Mouse (Mus musculus) ES-E14 (cell line): ENCODE results near the gene Parp11. TPM values are rescaled to one million over a fixed set of nuclear protein-coding genes. Genes with fewer than 3 reads are reported as not detected.
A peak's percentile ranks its signal among the peaks of the same experiment; 100 is the strongest.

Experiments
- DNase-seq: peaks from one replicate; pipeline ENCODE4 v3.0.0-alpha.2; 2013; ENCODE audit warnings: low read depth, low spot score
- H3K27ac ChIP-seq: 2 replicates; pipeline ENCODE4 v1.5.1; 2012; ENCODE audit warnings: low read depth, mild to moderate bottlenecking, low read length, moderate library complexity, mixed read lengths; ENCODE audit not compliant: poor library complexity, insufficient read depth, severe bottlenecking
- H3K36me3 ChIP-seq: 2 replicates; pipeline ENCODE4 v1.6.1; 2012; ENCODE audit warnings: mild to moderate bottlenecking, low read length, moderate library complexity, mixed read lengths; ENCODE audit not compliant: control insufficient read depth, poor library complexity, insufficient read depth, severe bottlenecking
- H3K4me1 ChIP-seq, 2 experiments: fragments of 150-350 bp in 1 of 2; sonication (generic) in 1 of 2; 2 replicates each; pipeline ENCODE4 v1.6.1; 2012; ENCODE audit warnings: low read length in 2 of 2, mild to moderate bottlenecking in 1 of 2, mixed read lengths in 1 of 2; ENCODE audit not compliant: control insufficient read depth in 2 of 2, insufficient read depth in 2 of 2, poor library complexity in 1 of 2
- H3K4me3 ChIP-seq, 2 experiments: fragments of 150-350 bp in 1 of 2; sonication (generic) in 1 of 2; 2 replicates each; pipeline ENCODE4 v1.5.1; 2012; ENCODE audit warnings: low read length in 2 of 2, low read depth in 1 of 2, mild to moderate bottlenecking in 1 of 2, mixed read lengths in 1 of 2; ENCODE audit not compliant: insufficient read depth in 1 of 2, poor library complexity in 1 of 2, severe bottlenecking in 1 of 2
- H3K9ac ChIP-seq: 2 replicates; pipeline ENCODE4 v1.6.1; 2012; ENCODE audit warnings: low read depth, mild to moderate bottlenecking, low read length, mixed read lengths; ENCODE audit not compliant: poor library complexity, insufficient read depth, severe bottlenecking
- H3K9me3 ChIP-seq: fragments of 150-350 bp; sonication (generic); 2 replicates; pipeline ENCODE4 v1.6.1; 2012; ENCODE audit warnings: low read depth, mild to moderate bottlenecking, low read length; ENCODE audit not compliant: control insufficient read depth, insufficient read depth
- CHD2 ChIP-seq: IDR thresholded peaks from 2 replicates; pipeline ENCODE4 v1.6.1; 2014; ENCODE audit warnings: mild to moderate bottlenecking, low read depth, low read length, inconsistent platforms
- HCFC1 ChIP-seq: IDR thresholded peaks from 2 replicates; pipeline ENCODE4 v1.6.1; 2012; ENCODE audit warnings: low read length, inconsistent platforms, borderline replicate concordance; ENCODE audit not compliant: insufficient read depth
- MAFK ChIP-seq: IDR thresholded peaks from 2 replicates; pipeline ENCODE4 v1.6.1; 2014; ENCODE audit warnings: mild to moderate bottlenecking, low read depth, low read length, inconsistent platforms; ENCODE audit not compliant: insufficient read depth
- ZC3H11A ChIP-seq: IDR thresholded peaks from 2 replicates; pipeline ENCODE4 v1.6.1; 2012; ENCODE audit warnings: low read depth, mild to moderate bottlenecking, inconsistent platforms, low read length, borderline replicate concordance
- ZNF384 ChIP-seq: IDR thresholded peaks from 2 replicates; pipeline ENCODE4 v1.6.1; 2012; ENCODE audit warnings: low read depth, low read length, inconsistent platforms
- in situ Hi-C, 2 experiments: fragments of 600-800 bp; cut with MboI; formaldehyde crosslinking; loops; one replicate each; pipeline ENCODE4 v1.15.1; 2025; ENCODE audit warnings: low sequenced_read_pairs in 2 of 2, inconsistent platforms in 1 of 2; ENCODE audit not compliant: unreplicated experiment in 2 of 2
- total RNA-seq: library from RNA; depleted of rRNA; stranded (reverse); fragments of 300-350 nt; gene quantifications from 2 replicates; pipeline ENCODE4 v1.2.3, GENCODE M21; 2012

Gene Parp11
- total RNA-seq, 1 experiment, result 7.9 TPM

DNA sequence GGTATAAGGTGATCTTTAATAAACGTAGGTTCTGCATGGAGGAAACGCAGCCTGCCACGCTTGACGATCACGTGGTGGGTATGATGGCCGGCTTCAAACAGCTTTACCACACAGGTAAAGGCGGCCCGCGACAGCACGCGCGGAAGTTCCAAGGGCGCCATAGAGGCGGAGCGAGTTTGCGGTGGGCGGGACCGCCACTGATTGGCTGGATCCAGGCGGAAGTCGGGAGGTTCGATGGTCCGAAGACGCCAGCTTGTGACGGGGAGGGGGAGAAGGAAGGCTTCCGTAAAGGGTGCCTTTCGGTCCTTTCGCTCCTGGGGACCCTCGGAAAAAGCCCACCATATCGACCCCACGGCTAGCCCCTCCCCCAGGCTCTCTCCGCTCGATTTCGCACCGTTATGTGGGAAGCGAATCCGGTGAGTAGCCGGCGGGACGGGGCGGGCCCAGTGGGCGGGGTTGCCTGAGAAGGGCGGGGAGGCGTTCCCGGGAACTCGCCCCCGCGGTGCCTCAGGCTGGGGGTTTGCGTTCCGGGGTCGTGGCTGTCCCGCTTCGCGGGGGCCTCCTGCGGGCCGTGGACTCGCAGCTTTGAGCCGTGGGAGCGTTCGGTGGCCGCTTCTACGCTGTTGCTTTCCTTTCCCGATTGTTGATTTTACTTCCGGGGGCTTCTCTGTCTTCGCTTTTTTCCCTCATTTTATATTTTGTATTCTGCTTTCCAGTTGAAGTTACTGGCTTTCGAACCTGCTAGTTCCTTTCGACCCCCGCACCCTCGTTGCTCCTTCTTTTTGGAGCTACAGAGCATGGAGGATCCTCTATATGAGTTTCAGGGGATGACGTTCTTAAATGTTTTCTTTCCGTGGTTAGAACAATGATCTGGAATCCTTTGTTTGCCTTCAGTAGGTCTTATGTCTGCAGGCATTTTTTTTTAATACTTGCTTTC lies 7.0 kb downstream of the Parp11 start:
- peak overlapping the region; percentile 96 for H3K9ac ChIP-seq
- H3K9me3 ChIP-seq, result no peaks in the 10 kb centered on the region
- TF ChIP-seq HCFC1 (peak; percentile 78), ZNF384 (no peak), CHD2 (no peak)
- no peaks in the 10 kb centered on the region for H3K36me3 ChIP-seq
- peak; percentile 85 for DNase-seq
- in situ Hi-C loops, result no loop called here
- H3K4me1 ChIP-seq, result 0 out of 4 replicates have a peak, but pooled peaks cover 0 to 2% of the 10 kb centered on the region in 2 experiments
- peak overlapping the region; percentile 93 to 96 for H3K4me3 ChIP-seq
- 0 out of 2 replicates have a peak overlapping the region, but pooled peaks have one; percentile 72 for H3K27ac ChIP-seq

DNA sequence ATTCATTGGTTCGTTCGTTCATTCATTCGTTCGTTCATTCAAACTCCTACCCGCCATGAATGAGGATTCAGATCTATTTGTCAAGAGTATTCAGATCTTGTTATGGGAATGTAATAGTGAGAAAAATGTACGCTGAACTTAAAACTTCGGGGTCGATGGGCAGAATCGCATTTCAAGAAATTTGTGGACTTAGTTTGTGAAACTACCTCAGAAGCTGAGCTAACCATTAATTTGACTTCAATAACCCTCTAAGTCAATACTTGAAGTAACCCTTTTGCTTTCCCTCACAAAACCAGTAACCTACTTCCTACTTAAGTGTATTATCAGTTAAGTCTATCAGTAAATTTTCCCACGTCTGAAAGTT lies 7.7 kb downstream of the Parp11 start:
- H3K4me3 ChIP-seq, result peak overlapping the region; percentile 93 to 96; a peak in 3 of 4 replicates
- H3K9me3 ChIP-seq, result no peaks in the 10 kb centered on the region
- in situ Hi-C loops, result no loop called here
- H3K36me3 ChIP-seq, result no peaks in the 10 kb centered on the region
- no peak overlapping the region for H3K27ac ChIP-seq
- H3K9ac ChIP-seq, result peak overlapping the region; percentile 96; the same call in 1 of the 2 replicates
- DNase-seq, result no peak
- 0 out of 4 replicates have a peak, but pooled peaks cover 0 to 2% of the 10 kb centered on the region in 2 experiments for H3K4me1 ChIP-seq
- TF ChIP-seq HCFC1 (no peak), ZNF384 (no peak), CHD2 (no peak), ZC3H11A (no peak), MAFK (no peak)

DNA sequence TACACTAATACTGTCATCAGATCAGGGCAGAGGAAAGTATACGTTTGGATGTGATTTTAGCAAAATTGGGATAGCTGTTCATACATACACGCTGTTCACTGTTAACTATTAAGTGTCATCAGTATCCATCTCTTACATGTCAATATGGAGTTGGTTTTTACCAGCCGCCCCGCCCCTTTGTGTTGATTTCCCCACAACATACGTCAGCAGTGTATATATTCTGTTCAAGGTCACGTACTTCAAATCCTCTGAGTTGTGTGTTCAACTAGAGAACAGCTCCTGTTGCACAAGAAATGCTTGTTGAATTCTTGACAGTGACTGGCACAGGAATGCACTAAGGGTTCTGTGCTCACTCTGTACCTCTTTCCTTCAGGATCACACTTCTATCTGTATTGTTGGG lies 8.2 kb downstream of the Parp11 start:
- DNase-seq, result no peak
- in situ Hi-C loops, result no loop called here
- 0 out of 4 replicates have a peak, but pooled peaks cover 0 to 2% of the 10 kb centered on the region in 2 experiments for H3K4me1 ChIP-seq
- H3K4me3 ChIP-seq, result peak overlapping the region in 1 of 2 experiments; percentile 93; a peak in 1 of 4 replicates
- no peaks in the 10 kb centered on the region for H3K9me3 ChIP-seq
- no peaks in the 10 kb centered on the region for H3K36me3 ChIP-seq
- TF ChIP-seq MAFK (no peak), ZC3H11A (no peak)
- H3K9ac ChIP-seq, result no peak overlapping the region
- H3K27ac ChIP-seq, result no peak overlapping the region

DNA sequence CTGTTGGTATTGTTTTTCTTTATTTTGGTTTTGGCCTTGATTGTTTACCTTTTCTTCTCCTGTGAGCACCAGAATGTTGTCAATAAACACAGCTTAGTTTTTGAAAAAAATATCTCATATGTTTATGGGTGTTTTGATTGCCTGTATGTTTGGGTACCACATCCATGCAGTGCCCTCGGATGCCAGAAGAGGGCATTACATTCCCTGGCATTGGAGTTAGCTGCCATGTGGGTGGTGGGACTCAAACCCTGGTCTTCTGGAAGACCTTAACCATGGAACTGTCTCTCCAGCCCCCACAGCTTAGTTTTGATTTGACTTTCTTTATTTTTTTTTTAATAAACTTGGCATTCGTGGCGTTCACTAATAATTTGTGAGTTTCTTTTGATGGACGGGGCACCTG lies 8.8 kb downstream of the Parp11 start:
- Histone ChIP-seq H3K4me3 (no peak overlapping the region), H3K36me3 (no peaks in the 10 kb centered on the region), H3K9ac (no peak overlapping the region), H3K27ac (no peak overlapping the region), H3K9me3 (no peaks in the 10 kb centered on the region), H3K4me1 (no peaks in the 10 kb centered on the region)
- in situ Hi-C loops, result no loop called here
- TF ChIP-seq MAFK (no peak), ZNF384 (no peak), HCFC1 (no peak), ZC3H11A (no peak), CHD2 (no peak)
- no peak for DNase-seq
